Mouse (Mus musculus) midbrain, embryonic 11.5 days (tissue): ENCODE measurements at regions not wholly inside any gene's neighbourhood (a gene's known extent, or its start where the extent isn't known, plus 50 kb on each side); places are given as distances from the start of the nearest gene placed in this dataset.

Experiments used
- ATAC-seq: fragments of 200-750 bp; cut with Nextera tagmentation; 2 replicates; pipeline ENCODE4 v1.8.0; 2017; ENCODE audit warnings: moderate TSS enrichment, moderate library complexity; ENCODE audit not compliant: low FRiP score
- DNase-seq: peaks from one replicate; pipeline ENCODE4 v3.0.0; 2015; ENCODE audit warnings: low spot score; ENCODE audit errors: missing footprints
- H3K27ac ChIP-seq: fragments of 300-500 bp; sonication (generic); 2 replicates; pipeline ENCODE4 v1.5.1; 2014; ENCODE audit warnings: low read depth, low read length
- H3K27me3 ChIP-seq: fragments of 300-500 bp; sonication (generic); 2 replicates; pipeline ENCODE4 v1.6.1; 2014; ENCODE audit warnings: mild to moderate bottlenecking, low read length, moderate library complexity, mixed read lengths; ENCODE audit not compliant: control insufficient read depth, insufficient read depth
- H3K36me3 ChIP-seq: fragments of 300-500 bp; sonication (generic); 2 replicates; pipeline ENCODE4 v1.6.1; 2014; ENCODE audit warnings: mild to moderate bottlenecking, low read length, moderate library complexity, mixed read lengths; ENCODE audit not compliant: control insufficient read depth, insufficient read depth
- H3K4me1 ChIP-seq: fragments of 300-500 bp; sonication (generic); 2 replicates; pipeline ENCODE4 v1.6.1; 2014; ENCODE audit warnings: low read length; ENCODE audit not compliant: control insufficient read depth, insufficient read depth
- H3K4me2 ChIP-seq: fragments of 300-500 bp; sonication (generic); 2 replicates; pipeline ENCODE4 v1.6.1; 2014; ENCODE audit warnings: mild to moderate bottlenecking, moderate library complexity
- H3K4me3 ChIP-seq: fragments of 300-500 bp; sonication (generic); 2 replicates; pipeline ENCODE4 v1.5.1; 2014; ENCODE audit warnings: low read depth, low read length
- H3K9ac ChIP-seq: fragments of 300-500 bp; sonication (generic); 2 replicates; pipeline ENCODE4 v1.6.1; 2014; ENCODE audit warnings: low read length
- H3K9me3 ChIP-seq: fragments of 300-500 bp; sonication (generic); 2 replicates; pipeline ENCODE4 v1.6.1; 2016; ENCODE audit warnings: low read length; ENCODE audit not compliant: control insufficient read depth
- WGBS: fragments of 180-500 bp; shearing (Covaris S2); extraction: QIAGEN DNeasy Blood & Tissue Kit; methylation state at CpG from one replicate; pipeline ENCODE4 v1.1.7; 2014; 5-methylcytosine and 5-hydroxymethylcytosine counted together

DNA sequence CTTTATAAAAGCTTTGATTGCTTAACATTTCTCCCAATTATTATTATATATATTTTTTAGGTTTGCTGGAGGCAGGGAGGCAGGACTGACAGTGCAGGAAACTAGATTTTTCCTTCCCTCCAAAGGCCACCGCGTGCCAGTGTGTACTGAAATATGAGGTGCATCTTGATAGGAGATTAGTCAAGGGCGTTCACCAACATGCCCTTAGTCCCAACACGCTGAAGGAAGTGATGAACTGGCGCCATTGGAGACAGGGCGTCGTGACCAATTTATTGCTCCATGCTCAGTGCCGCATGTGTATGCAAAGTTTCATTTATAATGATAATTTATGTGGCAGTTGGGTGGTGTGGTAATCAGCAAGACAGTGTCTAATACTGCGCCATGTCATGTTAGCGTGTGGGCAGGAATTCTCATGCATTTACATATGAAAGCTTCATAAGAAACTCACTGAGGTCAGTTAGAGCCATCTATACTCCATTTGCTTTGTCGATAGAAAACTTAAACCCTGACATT, 66.2 kb downstream of the Isl1 start:
- Histone ChIP-seq H3K4me2 (no peak overlapping the region), H3K4me1 (no peaks in the 10 kb centered on the region), H3K4me3 (no peak overlapping the region), H3K27ac (no peak overlapping the region), H3K27me3 (no peaks in the 10 kb centered on the region), H3K9me3 (no peaks in the 10 kb centered on the region), H3K9ac (no peak overlapping the region), H3K36me3 (no peaks in the 10 kb centered on the region)
- DNase-seq (no peak), ATAC-seq (peak; percentile 50; the same call in 1 of the 2 replicates)
- WGBS = 91% methylated on average over 11 of the region's 11 CpGs

DNA sequence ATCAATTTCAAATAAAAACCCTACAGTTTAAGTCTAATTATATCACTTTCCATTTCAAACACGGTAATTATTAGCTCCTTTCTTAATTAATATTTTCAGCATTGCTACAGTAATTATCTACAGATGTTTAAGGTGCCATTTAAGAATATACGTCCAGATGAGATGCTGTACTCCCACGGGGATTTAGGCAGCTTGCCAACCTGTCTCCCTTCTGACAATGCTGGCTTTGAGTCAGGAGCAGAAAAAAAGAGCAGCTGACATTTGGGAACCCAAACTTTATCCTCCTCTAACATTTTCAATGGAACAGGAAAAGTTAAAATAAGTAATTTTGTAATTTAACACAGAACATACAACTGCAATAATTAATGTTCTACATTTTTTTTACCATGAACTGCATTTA, 94.4 kb downstream of the Isl1 start:
- no peak overlapping the region for H3K9ac ChIP-seq
- H3K4me3 ChIP-seq = no peak overlapping the region
- ATAC-seq (no peak), DNase-seq (no peak)
- no peak overlapping the region for H3K4me2 ChIP-seq
- H3K27ac ChIP-seq = no peak overlapping the region
- no peaks in the 10 kb centered on the region for H3K4me1 ChIP-seq
- H3K36me3 ChIP-seq = no peaks in the 10 kb centered on the region
- no peaks in the 10 kb centered on the region for H3K9me3 ChIP-seq
- WGBS = 44% methylated on average over 3 of the region's 3 CpGs
- H3K27me3 ChIP-seq = no peaks in the 10 kb centered on the region

DNA sequence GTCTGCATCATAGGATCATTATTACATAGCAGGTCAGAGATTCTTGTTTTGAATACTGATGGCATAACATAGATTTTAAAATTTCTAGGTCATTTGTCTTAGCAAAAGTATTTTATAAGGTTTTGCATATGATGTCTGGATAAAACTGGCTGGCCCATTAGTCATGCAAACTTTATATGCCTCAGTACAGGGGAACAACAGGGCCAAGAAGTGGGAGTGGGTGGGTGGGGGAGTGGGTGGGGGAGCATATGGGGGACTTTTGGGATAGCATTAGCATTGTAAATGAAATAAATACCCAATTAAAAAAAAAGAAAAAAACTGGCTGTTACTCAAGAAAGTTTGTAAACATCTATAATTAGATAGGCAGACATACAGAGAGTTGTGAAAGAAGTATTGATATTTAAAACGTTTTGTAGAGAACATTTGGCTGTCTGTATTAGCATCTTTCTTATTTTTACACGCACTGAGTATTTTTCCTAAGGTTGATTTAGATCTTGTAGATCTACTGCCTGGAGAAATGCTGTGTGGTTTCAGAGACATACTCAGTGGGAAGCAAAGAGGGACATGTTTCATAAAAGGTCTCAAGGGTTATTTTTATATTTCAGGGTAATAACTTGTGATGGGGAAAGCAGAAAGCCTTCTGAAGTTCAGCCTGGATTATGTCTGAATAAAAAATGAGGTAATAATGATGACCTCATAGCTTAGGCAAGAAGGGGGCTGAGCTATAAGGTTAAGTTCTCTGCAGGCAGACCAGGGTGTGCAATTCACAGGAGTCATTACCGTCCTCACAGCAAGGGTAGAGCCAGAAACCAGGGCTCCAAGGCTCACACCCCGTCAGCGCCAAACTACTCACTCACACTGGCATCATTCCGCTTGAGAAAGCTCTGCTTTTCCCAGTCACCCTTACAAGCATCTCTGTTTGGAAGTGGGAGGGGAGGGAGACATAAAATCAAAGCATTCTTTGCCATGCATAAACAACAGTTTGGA, 95.4 kb downstream of the Isl1 start:
- WGBS = 53% methylated on average over 6 of the region's 6 CpGs
- no peak for DNase-seq
- ATAC-seq = no peak

GRCm38 (mm10) chr13:116201177-116201920, 108.1 kb downstream of the Isl1 start:
- WGBS = 5% methylated on average over 11 of the region's 11 CpGs
- ATAC-seq = peak; percentile 91
- Histone ChIP-seq H3K9me3 (no peaks in the 10 kb centered on the region), H3K27me3 (no peaks in the 10 kb centered on the region), H3K9ac (no peak overlapping the region; the same call in 1 of the 2 replicates), H3K4me1 (no peaks in the 10 kb centered on the region), H3K4me3 (no peak overlapping the region), H3K4me2 (peak overlapping the region; percentile 28), H3K36me3 (no peaks in the 10 kb centered on the region), H3K27ac (no peak overlapping the region)
- DNase-seq = no peak

More for the DNA sequence above, 95.4 kb downstream of the Isl1 start:
- Histone ChIP-seq H3K4me2 (no peak overlapping the region), H3K4me1 (no peaks in the 10 kb centered on the region), H3K4me3 (no peak overlapping the region), H3K27ac (no peak overlapping the region), H3K9ac (no peak overlapping the region), H3K9me3 (no peaks in the 10 kb centered on the region), H3K36me3 (no peaks in the 10 kb centered on the region), H3K27me3 (no peaks in the 10 kb centered on the region)

- no peak overlapping the region for H3K27ac ChIP-seq
- WGBS = 72% methylated on average over 7 of the region's 7 CpGs
- no peak overlapping the region for H3K9ac ChIP-seq
- H3K4me2 ChIP-seq = no peak overlapping the region
- no peaks in the 10 kb centered on the region for H3K27me3 ChIP-seq
- H3K4me1 ChIP-seq = no peaks in the 10 kb centered on the region
- H3K36me3 ChIP-seq = no peaks in the 10 kb centered on the region
- no peak overlapping the region for H3K4me3 ChIP-seq
- DNase-seq (no peak), ATAC-seq (no peak)
- H3K9me3 ChIP-seq = no peaks in the 10 kb centered on the region
These were observed 122.4 kb downstream of the Isl1 start for GRCm38 (mm10) chr13:116187059-116187458.

DNA sequence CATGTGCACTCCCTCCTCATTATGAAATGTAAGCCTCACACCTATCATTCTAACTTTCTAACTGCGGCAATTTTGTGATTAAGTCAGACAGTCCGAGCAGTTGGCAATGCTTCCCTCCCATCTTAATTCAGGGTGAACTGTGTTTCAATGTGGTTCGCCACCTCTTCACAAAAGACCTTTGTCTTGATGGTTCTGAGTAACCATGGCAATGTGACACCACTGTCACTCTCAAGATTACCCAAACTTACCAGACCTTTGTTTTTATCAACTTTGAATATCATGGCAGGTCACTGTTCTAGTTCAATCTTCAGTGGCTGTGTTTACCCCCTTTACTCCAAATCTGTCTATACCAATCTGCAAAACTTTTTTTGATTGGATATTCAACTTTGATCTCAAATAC, 131.7 kb downstream of the Isl1 start:
- peaks cover 7% of the 10 kb centered on the region for H3K4me1 ChIP-seq
- no peaks in the 10 kb centered on the region for H3K9me3 ChIP-seq
- no peak overlapping the region for H3K4me3 ChIP-seq
- WGBS = 19% methylated on average over 3 of the region's 3 CpGs
- no peaks in the 10 kb centered on the region for H3K36me3 ChIP-seq
- H3K27me3 ChIP-seq = peaks cover 2% of the 10 kb centered on the region; the same call in 1 of the 2 replicates
- no peak overlapping the region for H3K4me2 ChIP-seq
- no peak overlapping the region for H3K27ac ChIP-seq
- DNase-seq = peak; percentile 85
- ATAC-seq = peak; percentile 60
- H3K9ac ChIP-seq = no peak overlapping the region

DNA sequence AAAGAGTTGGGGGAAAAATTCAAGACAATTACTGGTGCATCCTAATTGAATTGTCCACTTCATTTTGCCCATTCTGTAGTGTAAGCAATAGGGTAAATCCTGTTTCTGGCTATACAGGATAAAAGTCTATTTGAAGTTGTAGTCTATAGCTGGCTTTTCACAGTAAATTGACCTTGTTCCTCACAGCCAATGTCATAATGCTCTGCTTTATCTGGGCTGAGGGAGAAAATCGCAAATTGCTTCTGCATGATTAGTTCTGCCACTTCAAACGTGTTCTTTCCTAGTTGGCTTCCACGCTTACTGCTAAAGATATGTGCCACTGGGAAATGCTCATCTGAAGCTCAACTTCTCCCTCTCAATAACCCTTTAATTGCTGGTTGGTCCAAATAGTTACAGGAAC, 134.5 kb downstream of the Isl1 start:
- DNase-seq (no peak), ATAC-seq (0 out of 2 replicates have a peak, but pooled peaks have one; percentile 22)
- WGBS = 15% methylated on average over 3 of the region's 3 CpGs
- Histone ChIP-seq H3K9ac (no peak overlapping the region), H3K9me3 (no peaks in the 10 kb centered on the region), H3K36me3 (no peaks in the 10 kb centered on the region), H3K4me1 (peaks cover 10% of the 10 kb centered on the region), H3K4me3 (no peak overlapping the region), H3K4me2 (no peak overlapping the region), H3K27me3 (peaks cover 5% of the 10 kb centered on the region; the same call in 1 of the 2 replicates), H3K27ac (no peak overlapping the region)

GRCm38 (mm10) chr13:116173866-116174265, 135.6 kb downstream of the Isl1 start:
- no peak overlapping the region for H3K27ac ChIP-seq
- peaks cover 10% of the 10 kb centered on the region for H3K4me1 ChIP-seq
- no peak overlapping the region for H3K9ac ChIP-seq
- H3K9me3 ChIP-seq = no peaks in the 10 kb centered on the region
- H3K36me3 ChIP-seq = no peaks in the 10 kb centered on the region
- H3K4me2 ChIP-seq = no peak overlapping the region
- 55% methylated on average over 2 of the region's 2 CpGs for WGBS
- H3K4me3 ChIP-seq = no peak overlapping the region
- H3K27me3 ChIP-seq = peaks cover 5% of the 10 kb centered on the region; the same call in 1 of the 2 replicates
- no peak for ATAC-seq
- DNase-seq = no peak

GRCm38 (mm10) chr13:116143022-116143421, 166.5 kb downstream of the Isl1 start:
- ATAC-seq = no peak
- 85% methylated on average over 5 of the region's 5 CpGs for WGBS
- Histone ChIP-seq H3K36me3 (no peaks in the 10 kb centered on the region), H3K4me1 (no peaks in the 10 kb centered on the region), H3K27me3 (no peaks in the 10 kb centered on the region), H3K4me3 (no peak overlapping the region), H3K27ac (no peak overlapping the region), H3K9me3 (no peaks in the 10 kb centered on the region), H3K4me2 (no peak overlapping the region), H3K9ac (no peak overlapping the region)
- no peak for DNase-seq
